Mouse (Mus musculus): Measurements from ENCODE around the gene Ddx23. TPM values are rescaled to one million over a fixed set of nuclear protein-coding genes. Genes with fewer than 3 reads are reported as not detected.

Gene Ddx23
- polyA plus RNA-seq, 1 experiment from 2014 or later: 10.3 TPM

DNA sequence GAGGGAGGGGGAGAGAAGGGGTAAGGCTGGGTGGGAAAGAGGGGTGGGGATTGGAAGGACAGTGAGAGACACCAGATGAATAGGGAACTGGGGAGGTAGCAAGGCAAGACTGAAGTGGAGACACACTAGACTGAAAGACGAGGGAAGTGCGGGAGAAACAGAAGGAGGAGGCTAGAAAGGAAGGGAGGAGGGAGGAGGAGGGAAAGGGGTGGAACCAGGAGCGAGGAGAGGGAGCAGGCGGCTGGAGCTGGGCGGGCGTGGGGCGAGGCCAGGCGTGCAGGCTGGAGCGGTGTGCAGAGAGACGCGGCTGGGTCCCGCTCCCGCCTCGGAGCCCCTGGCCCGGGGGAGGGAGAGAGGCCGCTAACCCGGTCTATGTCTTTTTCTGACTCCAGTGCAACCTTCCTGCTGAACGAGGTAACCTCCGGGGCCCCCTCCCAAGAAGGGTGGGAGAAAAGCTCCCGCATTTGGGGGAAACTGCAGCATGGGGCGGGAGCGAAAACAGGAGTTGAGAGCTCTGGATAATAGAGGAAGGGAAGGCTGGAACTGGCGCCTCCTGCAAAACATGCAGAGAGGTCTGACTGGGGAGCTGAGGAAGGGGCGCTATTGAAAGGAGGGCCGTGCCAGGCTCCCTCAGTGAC is 30.5 kb downstream of the Ddx23 start:
- H3K27ac ChIP-seq (replicated peaks): peak overlapping the region; percentile 61

GRCm38 (mm10) chr15:98631493-98631892 is 31.2 kb downstream of the Ddx23 start:
- DNase-seq (ENCODE audit: low spot score): peak; percentile 88
- H3K9me3 ChIP-seq (ENCODE audit: control insufficient read depth, low read length): no peaks in the 10 kb centered on the region
- 1% methylated on average over 18 of the region's 18 CpGs for WGBS
- peak overlapping the region; percentile 44; the same call in 1 of the 2 replicates for H3K4me3 ChIP-seq (ENCODE audit: low read depth, low read length)
- peak; percentile 66 for ATAC-seq (ENCODE audit: low FRiP score, low TSS enrichment)
- H3K27ac ChIP-seq (replicated peaks): peak overlapping the region; percentile 61; the same call in 1 of the 2 replicates
- no peaks in the 10 kb centered on the region for H3K27me3 ChIP-seq (ENCODE audit: control insufficient read depth, insufficient read depth, low read length)
- TF ChIP-seq CTCF (IDR thresholded peaks at IDR 0.05; ENCODE audit: low read depth) (peak; percentile 93), EP300 (optimal IDR thresholded peaks at IDR 0.05) (no peak)
- H3K36me3 ChIP-seq (ENCODE audit: control insufficient read depth, insufficient read depth, low read length): no peaks in the 10 kb centered on the region
- peak overlapping the region; percentile 96 for H3K4me2 ChIP-seq (replicated peaks; ENCODE audit: low read depth)
- no peak overlapping the region; the same call in 1 of the 2 replicates for H3K9ac ChIP-seq (ENCODE audit: low read length)
- H3K4me1 ChIP-seq (replicated peaks; ENCODE audit: control insufficient read depth, insufficient read depth): peaks cover 4% of the 10 kb centered on the region

More for the DNA sequence above, 30.5 kb downstream of the Ddx23 start:
- DNase-seq (ENCODE audit: low spot score) (peak; percentile 83), ATAC-seq (ENCODE audit: low FRiP score, low TSS enrichment) (peak; percentile 70)
- Histone ChIP-seq H3K9ac (ENCODE audit: low read length) (peak overlapping the region; percentile 45), H3K27me3 (ENCODE audit: control insufficient read depth, insufficient read depth, low read length) (no peaks in the 10 kb centered on the region), H3K4me3 (ENCODE audit: low read depth, low read length) (peak overlapping the region; percentile 44), H3K36me3 (ENCODE audit: control insufficient read depth, insufficient read depth, low read length) (no peaks in the 10 kb centered on the region), H3K4me1 (replicated peaks; ENCODE audit: control insufficient read depth, insufficient read depth) (peaks cover 4% of the 10 kb centered on the region), H3K9me3 (ENCODE audit: control insufficient read depth, low read length) (no peaks in the 10 kb centered on the region), H3K4me2 (replicated peaks; ENCODE audit: low read depth) (peak overlapping the region; percentile 96)
- TF ChIP-seq EP300 (optimal IDR thresholded peaks at IDR 0.05) (no peak), CTCF (IDR thresholded peaks at IDR 0.05; ENCODE audit: low read depth) (no peak)
- WGBS: 1% methylated on average over 25 of the region's 25 CpGs

GRCm38 (mm10) chr15:98630540-98630939 is 32.2 kb downstream of the Ddx23 start, which contains the start of gene Cacnb3:
Cacnb3 (plus strand) TSS chr15:98630840.
- Histone ChIP-seq H3K4me3 (ENCODE audit: low read depth, low read length) (peak within 1 kb of the TSS; percentile 44; the same call in 1 of the 2 replicates), H3K9me3 (ENCODE audit: control insufficient read depth, low read length) (no peaks in the 10 kb centered on the region), H3K36me3 (ENCODE audit: control insufficient read depth, insufficient read depth, low read length) (no peaks in the 10 kb centered on the region), H3K27me3 (ENCODE audit: control insufficient read depth, insufficient read depth, low read length) (no peaks in the 10 kb centered on the region), H3K4me1 (replicated peaks; ENCODE audit: control insufficient read depth, insufficient read depth) (peaks cover 4% of the 10 kb centered on the region), H3K4me2 (replicated peaks; ENCODE audit: low read depth) (peak within 1 kb of the TSS; percentile 96), H3K27ac (replicated peaks) (peak within 1 kb of the TSS; percentile 61; the same call in 1 of the 2 replicates), H3K9ac (ENCODE audit: low read length) (no peak within 1 kb of the TSS; the same call in 1 of the 2 replicates)
- no peak for ATAC-seq (ENCODE audit: low FRiP score, low TSS enrichment)
- TF ChIP-seq EP300 (optimal IDR thresholded peaks at IDR 0.05) (no peak), CTCF (IDR thresholded peaks at IDR 0.05; ENCODE audit: low read depth) (no peak)
- DNase-seq (ENCODE audit: low spot score): no peak
- 54% methylated on average over 4 of the region's 4 CpGs for WGBS

DNA sequence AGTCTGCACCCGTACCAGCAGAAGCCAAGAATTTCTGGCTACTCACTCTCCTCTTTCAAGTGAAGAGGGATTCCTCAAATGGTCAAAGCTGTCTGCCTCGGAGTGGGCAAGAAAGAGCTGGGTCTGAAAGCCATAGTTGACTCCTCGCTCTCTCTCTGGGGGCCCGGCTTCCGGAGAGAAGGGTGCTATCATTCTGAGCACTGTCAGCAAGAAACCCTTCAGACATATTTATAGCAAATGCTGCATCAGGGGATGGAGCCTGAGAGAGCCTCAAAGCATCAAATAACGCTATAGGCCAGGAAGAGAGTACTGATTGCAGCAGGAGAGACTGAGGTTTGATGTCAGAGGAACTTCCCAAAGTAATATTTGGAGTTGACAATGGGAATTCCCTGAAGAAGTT is 33.2 kb downstream of the Ddx23 start:
- TF ChIP-seq EP300 (optimal IDR thresholded peaks at IDR 0.05): no peak
- WGBS: 55% methylated on average over 6 of the region's 6 CpGs
- H3K9me3 ChIP-seq (ENCODE audit: control insufficient read depth, low read length): no peaks in the 10 kb centered on the region
- H3K9ac ChIP-seq (ENCODE audit: low read length): no peak overlapping the region
- no peak for ATAC-seq (ENCODE audit: low FRiP score, low TSS enrichment)
- no peak for DNase-seq (ENCODE audit: low spot score)
- peaks cover 4% of the 10 kb centered on the region for H3K4me1 ChIP-seq (replicated peaks; ENCODE audit: control insufficient read depth, insufficient read depth)
- no peak overlapping the region for H3K4me3 ChIP-seq (ENCODE audit: low read depth, low read length)
- H3K36me3 ChIP-seq (ENCODE audit: control insufficient read depth, insufficient read depth, low read length): no peaks in the 10 kb centered on the region
- H3K27ac ChIP-seq (replicated peaks): peak overlapping the region; percentile 63; the same call in 1 of the 2 replicates
- no peaks in the 10 kb centered on the region for H3K27me3 ChIP-seq (ENCODE audit: control insufficient read depth, insufficient read depth, low read length)
- H3K4me2 ChIP-seq (replicated peaks; ENCODE audit: low read depth): no peak overlapping the region

GRCm38 (mm10) chr15:98628589-98629254 is 34.0 kb downstream of the Ddx23 start:
- peak overlapping the region; percentile 41 for H3K4me2 ChIP-seq (replicated peaks; ENCODE audit: low read depth)
- H3K27ac ChIP-seq (replicated peaks): peak overlapping the region; percentile 63; the same call in 1 of the 2 replicates
- H3K9me3 ChIP-seq (ENCODE audit: control insufficient read depth, low read length): no peaks in the 10 kb centered on the region
- TF ChIP-seq EP300 (optimal IDR thresholded peaks at IDR 0.05) (no peak), CTCF (IDR thresholded peaks at IDR 0.05; ENCODE audit: low read depth) (no peak)
- H3K4me1 ChIP-seq (replicated peaks; ENCODE audit: control insufficient read depth, insufficient read depth): peaks cover 4% of the 10 kb centered on the region
- ATAC-seq (ENCODE audit: low FRiP score, low TSS enrichment) (no peak; the same call in 1 of the 2 replicates), DNase-seq (ENCODE audit: low spot score) (no peak)
- H3K4me3 ChIP-seq (ENCODE audit: low read depth, low read length): 0 out of 2 replicates have a peak overlapping the region, but pooled peaks have one; percentile 4
- no peak overlapping the region; the same call in 1 of the 2 replicates for H3K9ac ChIP-seq (ENCODE audit: low read length)
- no peaks in the 10 kb centered on the region for H3K27me3 ChIP-seq (ENCODE audit: control insufficient read depth, insufficient read depth, low read length)
- no peaks in the 10 kb centered on the region for H3K36me3 ChIP-seq (ENCODE audit: control insufficient read depth, insufficient read depth, low read length)
- 13% methylated on average over 19 of the region's 20 CpGs for WGBS
